Mouse (Mus musculus): ENCODE measurements at regions not wholly inside any gene's neighbourhood (a gene's known extent, or its start where the extent isn't known, plus 50 kb on each side); places are given as distances from the start of the nearest gene placed in this dataset.
A peak's percentile ranks its signal among the peaks of the same experiment; 100 is the strongest.

GRCm38 (mm10) chr13:16720090-16720489 lies 708.4 kb downstream of the Inhba start:
- ATAC-seq (replicated peaks; ENCODE audit: low FRiP score, poor library complexity, severe bottlenecking) = no peak

GRCm38 (mm10) chr13:16725350-16725749 lies 713.7 kb downstream of the Inhba start:
- no peak for ATAC-seq (replicated peaks; ENCODE audit: low FRiP score, poor library complexity, severe bottlenecking)

- no peak for ATAC-seq (replicated peaks; ENCODE audit: low FRiP score, poor library complexity, severe bottlenecking)
These were observed 726.7 kb downstream of the Inhba start for GRCm38 (mm10) chr13:16738313-16738712.

- no peak for ATAC-seq (replicated peaks; ENCODE audit: low FRiP score, poor library complexity, severe bottlenecking)
These were observed 727.9 kb downstream of the Inhba start for GRCm38 (mm10) chr13:16739563-16739962.

- ATAC-seq (replicated peaks; ENCODE audit: low FRiP score, poor library complexity, severe bottlenecking) = no peak
These were observed 732.6 kb downstream of the Inhba start for GRCm38 (mm10) chr13:16744237-16744636.

- no peak for ATAC-seq (replicated peaks; ENCODE audit: low FRiP score, poor library complexity, severe bottlenecking)
These were observed 734.0 kb downstream of the Inhba start for GRCm38 (mm10) chr13:16745644-16746043.

- no peak for ATAC-seq (replicated peaks; ENCODE audit: low FRiP score, poor library complexity, severe bottlenecking)
These were observed 734.8 kb downstream of the Inhba start for GRCm38 (mm10) chr13:16746451-16746850.

GRCm38 (mm10) chr13:16756264-16756663 lies 744.6 kb downstream of the Inhba start:
- ATAC-seq (replicated peaks; ENCODE audit: low FRiP score, poor library complexity, severe bottlenecking) = no peak

- no peak for ATAC-seq (replicated peaks; ENCODE audit: low FRiP score, poor library complexity, severe bottlenecking)
These were observed 748.4 kb downstream of the Inhba start for GRCm38 (mm10) chr13:16760045-16760444.

- ATAC-seq (replicated peaks; ENCODE audit: low FRiP score, poor library complexity, severe bottlenecking) = no peak
These were observed 749.8 kb downstream of the Inhba start for GRCm38 (mm10) chr13:16761415-16761814.

- ATAC-seq (replicated peaks; ENCODE audit: low FRiP score, poor library complexity, severe bottlenecking) = no peak
These were observed 750.7 kb downstream of the Inhba start for GRCm38 (mm10) chr13:16762326-16762725.

GRCm38 (mm10) chr13:16762727-16763512 lies 751.3 kb downstream of the Inhba start:
- no peak for ATAC-seq (replicated peaks; ENCODE audit: low FRiP score, poor library complexity, severe bottlenecking)

- peak; percentile 87 for ATAC-seq (replicated peaks; ENCODE audit: low FRiP score, poor library complexity, severe bottlenecking)
These were observed 752.1 kb downstream of the Inhba start for GRCm38 (mm10) chr13:16763746-16764145.

GRCm38 (mm10) chr13:16769409-16769808 lies 757.8 kb downstream of the Inhba start:
- no peak for ATAC-seq (replicated peaks; ENCODE audit: low FRiP score, poor library complexity, severe bottlenecking)

- ATAC-seq (replicated peaks; ENCODE audit: low FRiP score, poor library complexity, severe bottlenecking) = no peak
These were observed 758.3 kb downstream of the Inhba start for GRCm38 (mm10) chr13:16769848-16770422.

- no peak for ATAC-seq (replicated peaks; ENCODE audit: low FRiP score, poor library complexity, severe bottlenecking)
These were observed 760.2 kb downstream of the Inhba start for GRCm38 (mm10) chr13:16771845-16772244.

GRCm38 (mm10) chr13:16805560-16805959 lies 793.9 kb downstream of the Inhba start:
- ATAC-seq (replicated peaks; ENCODE audit: low FRiP score, poor library complexity, severe bottlenecking) = no peak

All from erythroblast, adult 5-6 weeks (primary cell).